Mouse (Mus musculus): ENCODE results near the gene Cox7a2l.

DNA sequence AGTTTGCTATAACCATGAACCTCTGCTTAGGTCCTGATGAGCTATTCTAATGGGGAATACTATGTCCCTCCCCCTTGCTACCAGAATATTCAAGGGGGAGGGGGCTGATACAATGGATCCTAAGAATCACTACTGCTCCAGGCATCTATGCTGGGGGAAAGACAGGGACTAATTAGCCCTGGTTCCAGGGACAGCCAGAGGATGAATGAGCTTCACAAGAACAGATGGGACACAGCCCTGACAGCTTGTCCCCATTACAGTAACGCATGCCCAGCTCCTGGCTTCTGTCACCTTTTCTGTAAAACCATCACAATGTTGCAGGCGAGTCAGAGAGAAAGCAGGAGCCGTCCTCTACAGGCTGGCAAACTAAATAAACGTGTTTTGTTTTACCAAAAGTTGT lies 48.4 kb upstream of the Cox7a2l start:
- no peak for TF ChIP-seq GATA1 (IDR thresholded peaks at IDR 0.05; ENCODE audit: borderline replicate concordance, low read length)
- TF ChIP-seq FLI1 (IDR thresholded peaks at IDR 0.05; ENCODE audit: low read length): no peak
